In the genomic region with DNA sequence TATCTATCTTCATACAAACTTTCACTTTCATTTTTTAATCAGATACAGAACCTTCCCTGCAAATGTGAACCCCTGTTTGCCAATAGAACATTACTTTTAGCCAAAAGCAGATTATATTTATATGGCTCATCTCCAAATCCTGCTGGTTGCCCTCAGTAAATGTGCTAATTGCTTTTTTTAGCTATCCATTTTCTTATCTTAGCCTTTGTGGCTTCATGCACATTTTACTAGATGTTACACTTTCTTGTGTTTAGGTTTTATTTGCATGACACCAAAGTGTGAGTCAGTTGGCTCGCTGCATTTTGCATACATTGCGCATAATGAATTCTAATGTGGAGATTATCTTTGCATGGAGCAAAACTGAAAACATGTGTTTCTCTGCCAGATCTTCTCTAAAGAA, we compare ENCODE assay signal across 17 mouse cellular contexts.
DNase-seq lines count a peak whose midpoint lies in the region; ATAC-seq and TF ChIP-seq lines count a peak whose summit lies in the region.
"Had no signal": no experiment of that assay in that cellular context is flagged by ENCODE, and none has a peak within 500 bp of the region (broad histone marks: within the 10 kb centered on the region; RNA-seq: fewer than 3 reads in every experiment).

No protein-coding gene starts in this region.

- in situ Hi-C loops in CH12.LX (cut with MboI; ENCODE audit: low pct_ligation_motif_present, low pct_unique_long_range_greater_than_20kb, low sequenced_read_pairs), result no loop called here

- dilution Hi-C loops in CH12.LX (cut with MboI; ENCODE audit: extremely low pct_ligation_motif_present, extremely low pct_unique_long_range_greater_than_20kb, low sequenced_read_pairs), result no loop called here

- no peak overlapping the region; the same call in 1 of the 2 replicates for H3K27ac ChIP-seq in embryonic facial prominence, embryonic 14.5 days (replicated peaks; ENCODE audit: low read depth, low read length)
- no peak overlapping the region for H3K27ac ChIP-seq in embryonic facial prominence, embryonic 10.5 days (replicated peaks)
- no peak overlapping the region for H3K27ac ChIP-seq in CH12.LX (ENCODE audit: insufficient read depth, low read depth)
- H3K27ac ChIP-seq: embryonic facial prominence, embryonic 13.5 days; left cerebral cortex, adult 2 months; limb, embryonic 10.5 days; liver, embryonic 12.5 days; stomach, postnatal 0 days had no signal

- no peak for ATAC-seq in embryonic facial prominence, embryonic 14.5 days (ENCODE audit: low read depth)
- ATAC-seq in CD4-positive, CD25-positive, alpha-beta regulatory T cell, adult 4 months, result no peak
- ATAC-seq: liver, embryonic 12.5 days had no signal

- TF ChIP-seq EP300 in CH12.LX (IDR thresholded peaks at IDR 0.05; ENCODE audit: low read length), result no peak

- H3K9ac ChIP-seq in embryonic facial prominence, embryonic 14.5 days (ENCODE audit: low read depth, low read length), result no peak overlapping the region
- no peak overlapping the region for H3K9ac ChIP-seq in CH12.LX (ENCODE audit: insufficient read depth, low read depth)
- H3K9ac ChIP-seq: embryonic facial prominence, embryonic 13.5 days; liver, embryonic 12.5 days had no signal

- 0 out of 2 replicates have a peak overlapping the region, but pooled peaks have one; percentile 12 for H3K4me2 ChIP-seq in embryonic facial prominence, embryonic 14.5 days (ENCODE audit: low read depth, low read length)
- peak overlapping the region; percentile 21; the same call in 1 of the 2 replicates for H3K4me2 ChIP-seq in CH12.LX (ENCODE audit: insufficient read depth, low read depth, poor library complexity, severe bottlenecking)
- H3K4me2 ChIP-seq: embryonic facial prominence, embryonic 13.5 days; liver, embryonic 12.5 days had no signal

- H3K4me3 ChIP-seq in embryonic facial prominence, embryonic 14.5 days (ENCODE audit: low read depth, low read length), result no peak overlapping the region
- no peak overlapping the region for H3K4me3 ChIP-seq in embryonic facial prominence, embryonic 10.5 days
- no peak overlapping the region for H3K4me3 ChIP-seq in CH12.LX (replicated peaks in 1 of 3; ENCODE audit: low read depth in 2 of 3, low read length in 2 of 3, poor library complexity in 1 of 3)
- H3K4me3 ChIP-seq: embryonic facial prominence, embryonic 13.5 days; left cerebral cortex, adult 2 months; limb, embryonic 10.5 days; liver, embryonic 12.5 days had no signal

- 53% methylated on average over 2 of the region's 2 CpGs for WGBS in embryonic facial prominence, embryonic 14.5 days
- 86% methylated on average over 2 of the region's 2 CpGs for WGBS in embryonic facial prominence, embryonic 10.5 days

- no peak for TF ChIP-seq RAD21 in CH12.LX (IDR thresholded peaks at IDR 0.05; ENCODE audit: low read depth, low read length)

- peaks cover 5% of the 10 kb centered on the region; the same call in 1 of the 2 replicates for H3K4me1 ChIP-seq in embryonic facial prominence, embryonic 14.5 days (ENCODE audit: control insufficient read depth, insufficient read depth, low read length)
- H3K4me1 ChIP-seq in embryonic facial prominence, embryonic 10.5 days, result peaks cover 24% of the 10 kb centered on the region
- peaks cover 0 to 5% of the 10 kb centered on the region in 2 experiments; a peak in 1 of 4 replicates for H3K4me1 ChIP-seq in CH12.LX (ENCODE audit: control insufficient read depth in 1 of 2, insufficient read depth in 2 of 2)
- H3K4me1 ChIP-seq: liver, embryonic 12.5 days had no signal

- peak; percentile 79 for DNase-seq in embryonic facial prominence, embryonic 14.5 days (ENCODE audit: low spot score)
- DNase-seq in embryonic facial prominence, embryonic 10.5 days (ENCODE audit: low spot score), result no peak
- peak; percentile 5 to 21 for DNase-seq in left cerebral cortex, adult 18-20 months (ENCODE audit: low spot score in 2 of 2)
- no peak for DNase-seq in left cerebral cortex, adult 11 months (ENCODE audit: low spot score)
- DNase-seq in CH12.LX (ENCODE audit: extremely low read depth), result peak; percentile 10
- peak; percentile 71 for DNase-seq in brain, embryonic 14.5 days (ENCODE audit: low read depth)
- no peak for DNase-seq in gastrocnemius, postnatal 14 days
- DNase-seq: adrenal gland, postnatal 10 days; midbrain, embryonic 14.5 days; right cerebral cortex, postnatal 25 days; thymus, postnatal 14 days had no signal

- no peak for TF ChIP-seq CTCF in CH12.LX (conservative IDR thresholded peaks at IDR 0.05 in 1 of 2, IDR thresholded peaks at IDR 0.05 in 1 of 2; ENCODE audit: low read depth in 2 of 2, low read length in 2 of 2)
- no peak for TF ChIP-seq CTCF in brain, embryonic 14.5 days (IDR thresholded peaks at IDR 0.05; ENCODE audit: borderline replicate concordance, extremely low read depth, insufficient read depth, insufficient read length)

- no peaks in the 10 kb centered on the region for H3K36me3 ChIP-seq in embryonic facial prominence, embryonic 14.5 days (ENCODE audit: control insufficient read depth, insufficient read depth, low read length)
- no peaks in the 10 kb centered on the region for H3K36me3 ChIP-seq in embryonic facial prominence, embryonic 10.5 days (replicated peaks)
- no peaks in the 10 kb centered on the region for H3K36me3 ChIP-seq in CH12.LX (replicated peaks in 1 of 2; ENCODE audit: control insufficient read depth in 1 of 2, insufficient read depth in 1 of 2, low read length in 1 of 2)
- H3K36me3 ChIP-seq: embryonic facial prominence, embryonic 13.5 days; limb, embryonic 10.5 days; liver, embryonic 12.5 days had no signal

- no peaks in the 10 kb centered on the region for H3K27me3 ChIP-seq in embryonic facial prominence, embryonic 14.5 days (replicated peaks; ENCODE audit: control insufficient read depth, insufficient read depth, low read length)
- H3K27me3 ChIP-seq in embryonic facial prominence, embryonic 10.5 days (replicated peaks; ENCODE audit: low read depth, poor library complexity, severe bottlenecking), result no peaks in the 10 kb centered on the region
- H3K27me3 ChIP-seq in CH12.LX (replicated peaks), result no peaks in the 10 kb centered on the region
- H3K27me3 ChIP-seq: liver, embryonic 12.5 days had no signal

- no peaks in the 10 kb centered on the region for H3K79me2 ChIP-seq in CH12.LX (replicated peaks; ENCODE audit: control insufficient read depth, extremely low read depth, insufficient read depth, poor library complexity, severe bottlenecking)

- intact Hi-C loops in gastrocnemius, postnatal 14 days (cut with DNase I; ENCODE audit: low total_unique reads), result no loop called here

- no peaks in the 10 kb centered on the region for H3K9me3 ChIP-seq in embryonic facial prominence, embryonic 14.5 days (ENCODE audit: control insufficient read depth, low read length)
- H3K9me3 ChIP-seq in embryonic facial prominence, embryonic 10.5 days, result no peaks in the 10 kb centered on the region
- no peaks in the 10 kb centered on the region for H3K9me3 ChIP-seq in CH12.LX (replicated peaks; ENCODE audit: low read length)
- H3K9me3 ChIP-seq: embryonic facial prominence, embryonic 13.5 days; limb, embryonic 10.5 days; liver, embryonic 12.5 days had no signal

- TF ChIP-seq POLR2A in CH12.LX (IDR thresholded peaks at IDR 0.05; ENCODE audit: low read depth, low read length), result no peak
- no peak for TF ChIP-seq POLR2A in brain, embryonic 14.5 days (IDR thresholded peaks at IDR 0.05; ENCODE audit: borderline replicate concordance, extremely low read depth, insufficient read depth, insufficient read length, poor library complexity, severe bottlenecking)

TF ChIP-seq in CH12.LX, 34 proteins besides CTCF, POLR2A, EP300 and RAD21:
- TF ChIP-seq UBTF (IDR thresholded peaks at IDR 0.05; ENCODE audit: low read depth, low read length) (no peak), ELF1 (IDR thresholded peaks at IDR 0.05; ENCODE audit: low read depth, low read length) (no peak), TBP (conservative IDR thresholded peaks at IDR 0.05; ENCODE audit: low read depth, low read length) (no peak), HCFC1 (IDR thresholded peaks at IDR 0.05; ENCODE audit: low read depth, low read length) (no peak), IRF4 (IDR thresholded peaks at IDR 0.05; ENCODE audit: low read depth, low read length) (no peak), JUND (conservative IDR thresholded peaks at IDR 0.05; ENCODE audit: low read depth, low read length) (no peak), ZNF384 (IDR thresholded peaks at IDR 0.05; ENCODE audit: low read depth, low read length) (no peak), ZMIZ1 (IDR thresholded peaks at IDR 0.05; ENCODE audit: low read depth, low read length) (no peak)
TF ChIP-seq in CH12.LX: peak in this region for 0.

Comparison
In these comparisons a context has a peak if more than half of its experiments do, and no peak if none do; other contexts are left out.
1. DNase-seq: peak in embryonic facial prominence, embryonic 14.5 days (single experiment), left cerebral cortex, adult 18-20 months (2 of 2), CH12.LX (single experiment) and brain, embryonic 14.5 days (single experiment); none in embryonic facial prominence, embryonic 10.5 days (single experiment), left cerebral cortex, adult 11 months (single experiment) and gastrocnemius, postnatal 14 days (single experiment).